Mouse (Mus musculus): ENCODE results near the gene Fhdc1. TPM values are rescaled to one million over a fixed set of nuclear protein-coding genes. Genes with fewer than 3 reads are reported as not detected.

Fhdc1 gene
- polyA plus RNA-seq, 1 experiment from 2014 or later, result 6.8 TPM

DNA sequence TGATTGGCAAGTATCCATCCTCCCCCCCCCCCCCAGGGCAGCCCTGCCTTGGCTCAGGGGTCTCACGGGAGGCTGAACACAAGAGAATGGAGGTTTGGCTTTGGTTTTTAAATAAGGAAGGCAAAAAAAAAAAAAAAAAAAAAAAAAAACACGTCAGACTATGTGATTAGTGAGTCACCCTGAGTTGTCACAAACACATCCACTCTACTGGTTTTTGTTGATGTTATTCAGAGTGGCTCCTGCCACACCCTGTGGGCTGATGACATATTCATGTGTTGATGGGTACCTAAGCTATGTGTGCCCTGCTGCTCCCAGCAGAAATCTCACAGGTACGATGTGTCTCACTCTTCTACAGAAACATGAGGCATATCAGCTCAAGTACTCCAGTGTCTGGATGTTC lies 29.6 kb downstream of the Fhdc1 start:
- WGBS, result 60% methylated on average over 3 of the region's 3 CpGs

DNA sequence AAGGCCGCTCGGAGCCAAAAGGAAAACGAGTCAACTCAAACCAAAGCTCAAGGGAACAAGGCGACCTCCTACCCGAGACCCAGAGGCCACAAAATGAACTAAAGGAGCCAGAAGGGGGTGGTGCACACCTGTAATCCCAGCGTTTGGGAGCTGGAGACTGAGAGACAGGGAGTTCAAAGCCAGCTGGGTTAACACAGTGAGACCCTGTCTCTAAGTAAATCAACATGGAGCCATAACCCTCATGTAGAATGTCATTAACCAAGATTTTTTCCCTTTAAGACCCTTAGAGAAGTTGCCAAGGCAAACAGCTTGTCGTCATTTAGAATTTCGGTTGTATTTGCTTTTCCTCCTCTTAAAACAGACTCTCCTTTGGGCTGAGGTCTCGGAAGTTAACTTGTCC lies 31.2 kb downstream of the Fhdc1 start:
- no peaks in the 10 kb centered on the region for H3K27me3 ChIP-seq (replicated peaks; ENCODE audit: control insufficient read depth, insufficient read depth, low read length)
- no peak overlapping the region for H3K27ac ChIP-seq (replicated peaks; ENCODE audit: low read depth, low read length)
- H3K36me3 ChIP-seq (ENCODE audit: control insufficient read depth, insufficient read depth, low read length), result no peaks in the 10 kb centered on the region

More for the DNA sequence above, 29.6 kb downstream of the Fhdc1 start:
- Histone ChIP-seq H3K4me1 (ENCODE audit: control insufficient read depth, insufficient read depth, low read length) (peaks cover 7% of the 10 kb centered on the region), H3K9ac (ENCODE audit: low read depth, low read length) (no peak overlapping the region), H3K27me3 (replicated peaks; ENCODE audit: control insufficient read depth, insufficient read depth, low read length) (no peaks in the 10 kb centered on the region), H3K4me3 (ENCODE audit: low read depth, low read length) (no peak overlapping the region), H3K9me3 (ENCODE audit: control insufficient read depth, low read length) (no peaks in the 10 kb centered on the region), H3K27ac (replicated peaks; ENCODE audit: low read depth, low read length) (no peak overlapping the region), H3K36me3 (ENCODE audit: control insufficient read depth, insufficient read depth, low read length) (no peaks in the 10 kb centered on the region), H3K4me2 (ENCODE audit: low read depth, low read length) (no peak overlapping the region)
- no peak for DNase-seq (ENCODE audit: low spot score)
- no peak for ATAC-seq (ENCODE audit: low read depth)

DNA sequence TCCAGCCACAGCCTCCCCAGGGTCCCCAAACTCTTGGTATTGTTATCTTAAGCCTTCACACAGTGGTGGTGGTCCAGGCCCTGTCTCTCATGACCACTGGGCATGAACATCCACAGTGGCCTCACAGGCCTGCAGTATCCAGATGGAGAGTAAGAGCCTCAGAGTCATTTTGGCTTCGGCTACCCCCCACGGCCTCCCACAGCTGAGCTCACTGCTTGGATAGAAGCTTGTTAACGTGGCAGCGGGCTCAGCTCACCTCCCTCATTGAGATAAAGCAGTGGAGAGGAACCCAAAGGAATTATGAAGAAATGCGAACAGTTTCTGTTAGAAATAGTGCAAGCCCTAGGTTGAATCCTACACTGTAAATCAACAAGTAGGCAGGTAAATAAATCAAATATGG lies 32.4 kb downstream of the Fhdc1 start:
- Histone ChIP-seq H3K9me3 (ENCODE audit: control insufficient read depth, low read length) (no peaks in the 10 kb centered on the region), H3K4me2 (ENCODE audit: low read depth, low read length) (no peak overlapping the region), H3K27me3 (replicated peaks; ENCODE audit: control insufficient read depth, insufficient read depth, low read length) (no peaks in the 10 kb centered on the region), H3K36me3 (ENCODE audit: control insufficient read depth, insufficient read depth, low read length) (no peaks in the 10 kb centered on the region), H3K9ac (ENCODE audit: low read depth, low read length) (no peak overlapping the region), H3K4me3 (ENCODE audit: low read depth, low read length) (no peak overlapping the region), H3K4me1 (ENCODE audit: control insufficient read depth, insufficient read depth, low read length) (peaks cover 7% of the 10 kb centered on the region), H3K27ac (replicated peaks; ENCODE audit: low read depth, low read length) (no peak overlapping the region)
- DNase-seq (ENCODE audit: low spot score) (no peak), ATAC-seq (ENCODE audit: low read depth) (no peak)
- WGBS, result 63% methylated on average over 5 of the region's 5 CpGs

More for the DNA sequence above, 31.2 kb downstream of the Fhdc1 start:
- Histone ChIP-seq H3K4me2 (ENCODE audit: low read depth, low read length) (no peak overlapping the region), H3K4me1 (ENCODE audit: control insufficient read depth, insufficient read depth, low read length) (peaks cover 7% of the 10 kb centered on the region), H3K4me3 (ENCODE audit: low read depth, low read length) (no peak overlapping the region), H3K9ac (ENCODE audit: low read depth, low read length) (no peak overlapping the region), H3K9me3 (ENCODE audit: control insufficient read depth, low read length) (no peaks in the 10 kb centered on the region)
- no peak for DNase-seq (ENCODE audit: low spot score)
- 67% methylated on average over 9 of the region's 9 CpGs for WGBS
- ATAC-seq (ENCODE audit: low read depth), result no peak

DNA sequence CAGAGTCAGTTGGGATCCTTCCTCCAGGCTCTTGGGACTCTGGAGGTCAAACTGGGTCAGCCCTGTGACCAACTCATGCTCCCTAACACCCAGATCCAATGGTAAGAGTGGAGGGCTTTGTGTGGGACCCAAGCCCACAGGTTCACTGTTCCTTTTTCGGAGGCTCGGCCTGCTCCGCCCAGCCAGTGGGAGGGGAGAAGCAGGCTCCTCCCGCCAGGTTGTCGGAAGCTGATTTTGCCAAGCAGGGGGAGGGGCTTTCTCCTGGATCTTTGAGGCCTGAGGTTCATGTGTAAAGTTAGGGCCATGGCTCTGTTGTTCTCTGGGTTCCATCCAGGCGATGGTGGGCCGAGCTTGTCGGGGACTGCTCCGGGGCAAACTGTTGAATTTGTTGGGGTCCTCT lies 34.4 kb downstream of the Fhdc1 start:
- DNase-seq (ENCODE audit: low spot score) (no peak), ATAC-seq (ENCODE audit: low read depth) (no peak)
- no peak overlapping the region for H3K9ac ChIP-seq (ENCODE audit: low read depth, low read length)
- peak overlapping the region; percentile 25; the same call in 1 of the 2 replicates for H3K4me2 ChIP-seq (ENCODE audit: low read depth, low read length)
- H3K36me3 ChIP-seq (ENCODE audit: control insufficient read depth, insufficient read depth, low read length), result no peaks in the 10 kb centered on the region
- H3K9me3 ChIP-seq (ENCODE audit: control insufficient read depth, low read length), result no peaks in the 10 kb centered on the region
- 25% methylated on average over 7 of the region's 9 CpGs for WGBS
- no peak overlapping the region for H3K27ac ChIP-seq (replicated peaks; ENCODE audit: low read depth, low read length)
- peaks cover 7% of the 10 kb centered on the region for H3K4me1 ChIP-seq (ENCODE audit: control insufficient read depth, insufficient read depth, low read length)
- H3K4me3 ChIP-seq (ENCODE audit: low read depth, low read length), result no peak overlapping the region
- no peaks in the 10 kb centered on the region for H3K27me3 ChIP-seq (replicated peaks; ENCODE audit: control insufficient read depth, insufficient read depth, low read length)

DNA sequence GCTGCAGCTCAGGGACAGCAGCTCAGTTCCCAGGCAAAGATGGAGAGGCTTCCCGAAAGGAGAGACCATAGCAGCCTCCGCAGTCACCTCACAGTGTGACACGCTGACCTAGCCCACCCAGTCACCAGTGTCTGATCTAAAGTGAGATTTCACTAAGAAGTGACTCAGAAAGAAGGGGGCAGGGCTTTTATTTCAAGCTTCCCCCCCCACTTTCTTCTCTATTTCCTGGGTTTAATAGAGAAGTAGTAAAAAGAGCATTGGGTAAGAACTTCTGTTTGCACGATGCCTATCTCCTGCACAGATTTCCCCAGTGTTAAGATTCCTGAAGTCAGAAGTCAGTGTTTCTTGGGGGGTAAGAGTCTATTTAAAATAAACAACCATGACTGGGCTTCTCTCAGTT lies 37.3 kb downstream of the Fhdc1 start:
- H3K4me3 ChIP-seq (ENCODE audit: low read depth, low read length), result no peak overlapping the region
- no peaks in the 10 kb centered on the region for H3K9me3 ChIP-seq (ENCODE audit: control insufficient read depth, low read length)
- H3K4me1 ChIP-seq (ENCODE audit: control insufficient read depth, insufficient read depth, low read length), result peaks cover 5% of the 10 kb centered on the region
- 78% methylated on average over 4 of the region's 4 CpGs for WGBS
- H3K9ac ChIP-seq (ENCODE audit: low read depth, low read length), result no peak overlapping the region; the same call in 1 of the 2 replicates
- no peaks in the 10 kb centered on the region for H3K36me3 ChIP-seq (ENCODE audit: control insufficient read depth, insufficient read depth, low read length)
- no peak for ATAC-seq (ENCODE audit: low read depth)
- DNase-seq (ENCODE audit: low spot score), result no peak
- no peak overlapping the region for H3K27ac ChIP-seq (replicated peaks; ENCODE audit: low read depth, low read length)
- no peak overlapping the region for H3K4me2 ChIP-seq (ENCODE audit: low read depth, low read length)
- no peaks in the 10 kb centered on the region for H3K27me3 ChIP-seq (replicated peaks; ENCODE audit: control insufficient read depth, insufficient read depth, low read length)

DNA sequence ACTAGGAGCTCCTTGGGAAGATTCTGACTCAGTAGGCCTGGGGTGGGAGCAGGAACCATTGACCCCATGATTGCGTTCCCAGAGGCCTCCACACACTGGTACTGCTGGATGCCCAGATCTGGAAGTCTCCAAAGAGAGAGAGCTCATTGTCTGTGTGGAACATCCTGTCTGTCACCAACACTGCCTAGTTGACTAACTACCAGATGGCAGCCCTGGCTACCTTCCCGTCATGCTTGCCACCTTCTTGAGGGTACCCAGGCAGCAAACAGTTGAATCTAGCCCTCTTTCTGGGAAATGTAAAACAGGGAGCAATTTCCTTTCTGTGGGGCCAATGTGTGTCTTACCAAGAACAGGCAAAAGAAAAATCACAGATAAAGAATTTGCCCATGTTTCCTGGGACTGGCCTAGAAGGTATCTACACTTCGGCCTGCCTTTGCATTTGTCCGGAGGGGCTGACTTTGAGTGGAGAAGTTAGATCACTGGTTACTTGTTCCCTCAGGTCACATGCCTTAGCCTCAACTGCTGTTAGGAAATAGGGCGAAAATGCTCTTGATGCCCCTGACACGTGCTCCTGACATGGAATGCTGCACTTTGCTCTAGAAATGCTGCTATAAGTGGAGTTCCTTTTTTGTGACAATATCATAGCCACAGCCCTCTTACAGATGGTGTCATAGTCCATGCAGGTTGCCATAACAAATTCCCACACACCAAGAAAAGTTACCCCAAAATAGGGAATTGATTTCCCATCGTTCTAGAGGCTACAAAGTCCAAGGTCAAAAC lies 40.6 kb downstream of the Fhdc1 start:
- Histone ChIP-seq H3K9me3 (ENCODE audit: control insufficient read depth, low read length) (no peaks in the 10 kb centered on the region), H3K4me2 (ENCODE audit: low read depth, low read length) (no peak overlapping the region), H3K36me3 (ENCODE audit: control insufficient read depth, insufficient read depth, low read length) (no peaks in the 10 kb centered on the region), H3K27ac (replicated peaks; ENCODE audit: low read depth, low read length) (no peak overlapping the region), H3K9ac (ENCODE audit: low read depth, low read length) (no peak overlapping the region), H3K27me3 (replicated peaks; ENCODE audit: control insufficient read depth, insufficient read depth, low read length) (no peaks in the 10 kb centered on the region), H3K4me3 (ENCODE audit: low read depth, low read length) (no peak overlapping the region), H3K4me1 (ENCODE audit: control insufficient read depth, insufficient read depth, low read length) (peaks cover 9% of the 10 kb centered on the region)
- DNase-seq (ENCODE audit: low spot score) (no peak), ATAC-seq (ENCODE audit: low read depth) (no peak)
- WGBS, result 88% methylated on average over 7 of the region's 7 CpGs

DNA sequence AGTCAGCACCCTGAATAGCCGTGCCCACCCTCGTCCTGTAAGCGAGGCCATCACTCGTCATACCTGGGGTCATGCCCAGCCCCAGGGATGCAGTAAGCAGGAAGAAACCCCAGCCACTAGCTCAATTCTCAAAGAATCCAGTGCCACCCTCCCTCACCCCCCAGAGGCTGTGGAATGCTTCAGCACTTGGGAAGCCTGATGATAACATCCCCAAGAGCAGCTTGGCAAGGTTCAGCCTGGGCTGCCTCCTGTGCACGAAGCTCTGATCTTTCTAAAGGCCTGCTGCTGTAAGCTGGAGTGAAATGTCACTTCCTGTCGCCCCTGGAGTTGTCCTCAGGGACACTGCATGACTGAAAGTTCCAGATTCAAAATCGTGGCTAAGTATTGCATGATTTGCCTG lies 41.4 kb downstream of the Fhdc1 start:
- H3K9me3 ChIP-seq (ENCODE audit: control insufficient read depth, low read length), result no peaks in the 10 kb centered on the region
- H3K9ac ChIP-seq (ENCODE audit: low read depth, low read length), result no peak overlapping the region
- no peak overlapping the region for H3K4me3 ChIP-seq (ENCODE audit: low read depth, low read length)
- no peaks in the 10 kb centered on the region for H3K36me3 ChIP-seq (ENCODE audit: control insufficient read depth, insufficient read depth, low read length)
- H3K27ac ChIP-seq (replicated peaks; ENCODE audit: low read depth, low read length), result no peak overlapping the region
- ATAC-seq (ENCODE audit: low read depth) (no peak), DNase-seq (ENCODE audit: low spot score) (no peak)
- WGBS, result 83% methylated on average over 7 of the region's 7 CpGs
- no peak overlapping the region for H3K4me2 ChIP-seq (ENCODE audit: low read depth, low read length)
- H3K27me3 ChIP-seq (replicated peaks; ENCODE audit: control insufficient read depth, insufficient read depth, low read length), result no peaks in the 10 kb centered on the region
- H3K4me1 ChIP-seq (ENCODE audit: control insufficient read depth, insufficient read depth, low read length), result peaks cover 9% of the 10 kb centered on the region

DNA sequence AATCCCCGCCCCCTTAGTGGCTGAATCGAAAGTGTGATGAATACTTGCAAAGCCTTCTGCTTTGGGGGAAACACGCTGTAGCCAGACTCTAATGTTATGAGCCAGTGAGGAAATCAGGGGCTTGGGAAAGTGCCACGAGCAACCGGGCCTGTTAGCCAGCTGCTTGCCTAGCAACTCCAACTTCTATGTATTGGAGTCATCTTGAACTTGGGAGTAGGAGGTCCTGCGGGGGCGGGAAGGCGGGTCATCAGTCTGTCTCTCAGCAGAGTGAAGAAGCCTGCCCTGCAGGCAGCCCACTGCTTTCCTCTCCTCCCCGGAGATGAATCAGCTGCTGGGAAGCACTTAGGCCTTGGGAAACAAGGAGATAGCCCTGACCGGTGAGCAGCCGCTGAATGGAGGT lies 42.1 kb downstream of the Fhdc1 start:
- no peaks in the 10 kb centered on the region for H3K36me3 ChIP-seq (ENCODE audit: control insufficient read depth, insufficient read depth, low read length)
- H3K9me3 ChIP-seq (ENCODE audit: control insufficient read depth, low read length), result no peaks in the 10 kb centered on the region
- no peak overlapping the region for H3K4me3 ChIP-seq (ENCODE audit: low read depth, low read length)
- H3K27ac ChIP-seq (replicated peaks; ENCODE audit: low read depth, low read length), result no peak overlapping the region
- no peak overlapping the region for H3K4me2 ChIP-seq (ENCODE audit: low read depth, low read length)
- peaks cover 9% of the 10 kb centered on the region for H3K4me1 ChIP-seq (ENCODE audit: control insufficient read depth, insufficient read depth, low read length)
- ATAC-seq (ENCODE audit: low read depth) (no peak), DNase-seq (ENCODE audit: low spot score) (no peak)
- H3K9ac ChIP-seq (ENCODE audit: low read depth, low read length), result no peak overlapping the region
- no peaks in the 10 kb centered on the region for H3K27me3 ChIP-seq (replicated peaks; ENCODE audit: control insufficient read depth, insufficient read depth, low read length)
- WGBS, result 58% methylated on average over 11 of the region's 11 CpGs

DNA sequence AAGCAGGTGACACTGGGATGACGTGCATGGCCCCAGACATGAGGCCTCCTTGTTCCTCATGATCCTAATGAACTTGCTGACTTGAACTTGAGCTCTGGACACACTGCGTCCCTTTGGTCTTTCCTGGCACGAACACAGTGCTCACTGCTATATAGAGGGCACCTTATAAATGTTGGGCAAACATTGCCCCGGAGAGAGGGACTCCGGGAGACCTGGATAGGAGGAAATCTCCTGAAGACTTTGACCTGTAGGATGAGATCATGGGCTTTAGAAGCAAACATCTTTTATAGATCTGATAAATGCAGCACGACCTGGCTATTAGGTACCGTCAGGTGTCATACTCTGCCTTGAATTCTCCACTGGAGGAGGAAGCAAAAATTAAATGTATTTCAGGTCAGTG lies 43.3 kb downstream of the Fhdc1 start:
- no peak for ATAC-seq (ENCODE audit: low read depth)
- Histone ChIP-seq H3K4me3 (ENCODE audit: low read depth, low read length) (no peak overlapping the region), H3K9ac (ENCODE audit: low read depth, low read length) (no peak overlapping the region), H3K4me1 (ENCODE audit: control insufficient read depth, insufficient read depth, low read length) (peaks cover 12% of the 10 kb centered on the region), H3K36me3 (ENCODE audit: control insufficient read depth, insufficient read depth, low read length) (no peaks in the 10 kb centered on the region), H3K4me2 (ENCODE audit: low read depth, low read length) (no peak overlapping the region), H3K9me3 (ENCODE audit: control insufficient read depth, low read length) (no peaks in the 10 kb centered on the region), H3K27ac (replicated peaks; ENCODE audit: low read depth, low read length) (no peak overlapping the region), H3K27me3 (replicated peaks; ENCODE audit: control insufficient read depth, insufficient read depth, low read length) (no peaks in the 10 kb centered on the region)
- 94% methylated on average over 7 of the region's 7 CpGs for WGBS
- DNase-seq (ENCODE audit: low spot score), result no peak
